Mouse (Mus musculus): ENCODE data around the gene Pdx1.
A peak's percentile ranks its signal among the peaks of the same experiment; 100 is the strongest.

Gene Pdx1

GRCm38 (mm10) chr5:147269926-147270672, at the start of gene Pdx1:
Gene Pdx1, plus strand, starts transcription at chr5:147269959.
- DNase-seq, result no peak

- peak; percentile 65 to 71 for DNase-seq
Measured at GRCm38 (mm10) chr5:147227354-147228112, 42.2 kb upstream of the Pdx1 start.

GRCm38 (mm10) chr5:147235406-147236309, 34.1 kb upstream of the Pdx1 start:
- no peak for DNase-seq

- DNase-seq, result no peak
Measured at GRCm38 (mm10) chr5:147243908-147244307, 25.9 kb upstream of the Pdx1 start.

GRCm38 (mm10) chr5:147260189-147260588, 9.6 kb upstream of the Pdx1 start:
- DNase-seq, result no peak

- no peak for DNase-seq
Measured at GRCm38 (mm10) chr5:147260778-147261177, 9.0 kb upstream of the Pdx1 start.

GRCm38 (mm10) chr5:147261899-147262541, 7.7 kb upstream of the Pdx1 start:
- DNase-seq, result no peak

- DNase-seq, result no peak
Measured at GRCm38 (mm10) chr5:147263945-147264344, 5.8 kb upstream of the Pdx1 start.

GRCm38 (mm10) chr5:147267434-147267833, 2.3 kb upstream of the Pdx1 start:
- DNase-seq, result no peak

- no peak for DNase-seq
Measured at GRCm38 (mm10) chr5:147268728-147269127, 1.0 kb upstream of the Pdx1 start.

- DNase-seq, result no peak
Measured at GRCm38 (mm10) chr5:147269371-147269770, 388 bp upstream of the Pdx1 start.

- no peak for DNase-seq
Measured at GRCm38 (mm10) chr5:147270673-147271655, 1.2 kb downstream of the Pdx1 start.

- no peak for DNase-seq
Measured at GRCm38 (mm10) chr5:147272046-147272807, 2.5 kb downstream of the Pdx1 start.

- DNase-seq, result no peak
Measured at GRCm38 (mm10) chr5:147272808-147273345, 3.1 kb downstream of the Pdx1 start.

GRCm38 (mm10) chr5:147274174-147275141, 4.7 kb downstream of the Pdx1 start:
- no peak for DNase-seq

GRCm38 (mm10) chr5:147275761-147276160, 6.0 kb downstream of the Pdx1 start:
- no peak for DNase-seq

- DNase-seq, result no peak
Measured at GRCm38 (mm10) chr5:147276701-147277546, 7.2 kb downstream of the Pdx1 start.

- DNase-seq, result no peak
Measured at GRCm38 (mm10) chr5:147277547-147277925, 7.8 kb downstream of the Pdx1 start.
